Mouse (Mus musculus) cerebellum, adult (tissue): Measurements from ENCODE around the gene 4930507D05Rik.
"Not testable (repeated sequence)": the region's sequence is repeated elsewhere in the genome, so short reads cannot be mapped to it uniquely, and the experiment has no call there.

Experiments used
- ATAC-seq: cut with Nextera tagmentation; 2 replicates; pipeline ENCODE4 v1.9.2; 2017; ENCODE audit warnings: mild to moderate bottlenecking, moderate library complexity, mixed read lengths; ENCODE audit not compliant: insufficient number of reproducible peaks, low FRiP score, low TSS enrichment

The 4930507D05Rik gene

GRCm38 (mm10) chr10:62449364-62450279 is at the start of gene 4930507D05Rik, which contains the start of gene Supv3l1:
Gene 4930507D05Rik (plus strand): TSS chr10:62449489.
Gene Supv3l1 (minus strand): TSS chr10:62449738.
- peak; percentile 78 for ATAC-seq

GRCm38 (mm10) chr10:62401641-62402111 is 47.6 kb upstream of the 4930507D05Rik start:
- ATAC-seq: no peak

DNA sequence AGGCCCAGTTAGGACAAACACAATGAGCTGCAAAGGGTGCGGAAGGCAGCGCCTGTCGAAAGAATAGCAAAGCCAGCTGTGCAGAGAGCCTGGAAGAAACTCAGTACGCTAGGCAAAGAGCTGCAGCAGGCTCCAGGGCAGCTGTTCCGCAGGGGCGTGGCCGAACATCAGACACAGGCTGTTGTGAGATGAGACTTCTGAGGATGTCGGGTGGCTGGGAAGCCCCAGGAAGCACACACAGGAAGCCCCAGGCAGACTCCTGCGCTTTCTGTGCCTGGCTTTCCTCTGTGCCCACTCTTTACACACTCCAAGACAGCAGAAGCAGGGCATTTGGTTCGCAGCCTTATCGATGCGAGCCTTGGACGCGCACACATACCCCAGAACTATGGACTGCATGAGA is 44.4 kb upstream of the 4930507D05Rik start:
- ATAC-seq: no peak

- ATAC-seq: peak; percentile 89
Measured at GRCm38 (mm10) chr10:62410943-62411342, 38.3 kb upstream of the 4930507D05Rik start.

- ATAC-seq: no peak
Measured at GRCm38 (mm10) chr10:62411431-62412410, 37.6 kb upstream of the 4930507D05Rik start.

DNA sequence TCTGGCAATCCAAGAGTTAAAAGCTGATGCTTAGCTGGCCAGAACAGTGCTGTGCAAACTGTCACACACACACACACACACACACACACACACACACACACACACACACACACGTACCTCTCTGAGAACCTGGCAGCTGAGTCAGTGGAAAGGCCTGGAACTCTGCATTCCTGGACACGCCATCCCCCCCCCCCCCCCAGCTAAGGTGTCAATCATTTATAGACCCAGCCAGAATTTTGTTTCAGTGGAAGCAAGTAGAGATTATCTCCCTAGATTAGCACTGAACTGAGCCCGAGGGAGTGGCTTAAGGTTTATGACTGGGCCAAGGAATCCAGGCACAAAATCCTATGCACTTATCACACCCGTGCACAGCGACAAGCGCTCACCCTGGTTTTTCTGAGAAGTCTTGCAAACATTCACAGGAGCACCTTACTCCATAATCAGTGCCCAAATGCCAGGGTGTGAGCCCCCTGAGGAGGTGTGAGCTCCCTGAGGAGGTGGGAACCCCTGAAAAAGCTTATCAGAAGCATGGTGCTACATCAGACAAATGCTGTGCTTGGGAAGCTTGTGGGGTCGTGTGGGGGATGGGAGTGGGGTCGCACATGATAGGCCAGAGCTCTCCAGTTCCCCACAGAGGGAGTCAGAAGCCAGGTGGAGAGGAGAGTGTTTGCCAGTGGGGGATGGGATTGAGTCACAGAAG is 36.2 kb upstream of the 4930507D05Rik start:
- ATAC-seq: no peak

DNA sequence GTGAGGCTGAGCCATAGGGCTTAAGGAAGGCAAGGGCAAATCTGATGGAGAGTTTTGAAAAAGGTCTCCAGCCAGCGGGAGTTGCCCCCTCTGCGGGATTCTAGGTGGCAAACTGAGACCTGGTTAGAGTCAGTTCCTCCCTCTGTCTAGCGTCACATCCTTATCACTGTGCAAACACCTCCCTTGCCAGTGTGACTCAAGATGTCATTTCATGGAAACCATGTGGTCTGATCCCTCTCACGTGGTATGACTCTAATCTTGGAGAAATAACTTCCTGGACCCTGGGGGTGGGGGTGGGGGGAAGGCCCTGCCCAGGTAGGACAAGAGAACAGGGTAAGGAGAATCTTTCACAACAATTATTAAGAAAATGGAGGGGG is 35.7 kb upstream of the 4930507D05Rik start:
- ATAC-seq: no peak

- no peak for ATAC-seq
Measured at GRCm38 (mm10) chr10:62418831-62419356, 30.4 kb upstream of the 4930507D05Rik start.

- no peak for ATAC-seq
Measured at GRCm38 (mm10) chr10:62419422-62419821, 29.9 kb upstream of the 4930507D05Rik start.

DNA sequence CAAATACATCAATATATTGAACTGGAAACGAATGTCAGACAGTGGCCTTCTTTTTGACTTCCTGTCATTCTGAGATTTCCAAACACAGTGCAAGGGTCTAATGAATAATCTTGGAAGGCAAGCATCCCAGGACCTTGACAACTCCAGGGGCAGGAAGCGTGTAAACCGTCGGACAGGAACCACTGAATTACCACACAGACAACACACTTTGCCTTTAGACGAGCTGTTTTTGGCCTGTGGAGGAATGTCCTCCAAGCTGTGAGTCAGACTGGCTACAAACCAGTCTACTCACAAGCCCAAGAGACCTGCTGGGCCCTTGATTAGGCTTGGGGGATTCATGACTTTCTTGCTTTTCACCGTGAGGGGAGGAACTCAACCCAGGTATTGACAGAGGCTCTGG is 28.9 kb upstream of the 4930507D05Rik start:
- ATAC-seq: no peak

DNA sequence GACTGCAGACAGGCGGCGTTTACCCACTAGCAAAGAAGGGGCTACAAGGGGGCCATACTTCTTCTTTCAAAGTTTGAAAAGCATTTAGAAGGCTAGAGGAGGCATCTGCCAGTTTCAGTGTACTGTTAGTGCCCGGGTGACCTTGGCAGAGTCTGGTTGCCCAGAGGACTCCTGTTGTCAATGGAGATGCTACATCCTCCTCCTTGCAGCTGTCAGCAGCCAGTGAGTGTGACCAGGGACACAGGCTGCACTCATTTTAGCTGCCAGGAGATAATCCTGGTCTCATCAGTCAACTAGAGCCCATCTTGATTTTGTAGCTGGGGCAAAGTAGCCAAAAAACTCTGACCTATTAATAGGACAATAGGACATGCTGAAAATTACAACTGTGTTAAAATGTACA is 28.2 kb upstream of the 4930507D05Rik start:
- ATAC-seq: no peak

- no peak for ATAC-seq
Measured at GRCm38 (mm10) chr10:62422255-62422654, 27.0 kb upstream of the 4930507D05Rik start, which contains the start of gene Hkdc1. Gene Hkdc1 (minus strand): TSS chr10:62422491.

- ATAC-seq: no peak
Measured at GRCm38 (mm10) chr10:62425081-62425871, 24.0 kb upstream of the 4930507D05Rik start.

DNA sequence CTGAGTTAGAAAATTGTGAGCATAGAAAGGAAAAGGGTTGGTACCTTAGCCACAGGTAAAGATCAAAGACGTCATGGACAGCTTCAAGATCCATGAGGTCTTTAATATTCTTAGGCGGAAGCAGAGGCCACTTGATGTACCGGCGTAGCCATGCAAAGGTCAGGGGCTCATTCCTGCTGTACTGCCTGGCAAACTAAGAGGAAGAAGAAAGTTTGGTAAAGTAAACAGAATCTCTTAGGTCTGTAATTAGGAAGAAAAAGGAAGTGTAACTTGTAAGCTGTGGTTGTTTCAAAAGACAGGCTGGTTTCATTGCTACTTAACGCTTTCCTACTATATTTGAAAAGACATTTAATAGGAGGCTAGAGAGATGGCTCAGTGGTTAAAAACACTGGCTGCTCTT is 18.9 kb upstream of the 4930507D05Rik start:
- ATAC-seq: no peak

DNA sequence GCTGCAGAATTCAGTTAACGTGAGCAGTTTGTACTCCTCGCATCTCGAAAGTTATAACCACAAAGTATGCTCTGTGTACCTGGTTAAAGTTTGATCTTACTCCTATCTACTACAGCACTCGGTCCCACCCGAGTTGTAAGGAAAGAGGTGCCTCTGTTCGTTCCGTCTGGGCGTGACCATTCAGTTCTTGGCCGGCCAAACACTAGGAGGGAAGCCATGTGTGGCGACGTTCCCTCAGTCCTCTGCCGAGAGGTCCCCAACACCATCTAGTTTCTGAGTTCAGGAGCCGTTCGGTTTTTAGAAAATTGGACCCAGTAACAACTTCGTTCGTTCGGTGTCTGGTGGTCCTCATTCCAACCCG is 971 bp downstream of the 4930507D05Rik start:
- ATAC-seq: no peak; the same call in 1 of the 2 replicates

DNA sequence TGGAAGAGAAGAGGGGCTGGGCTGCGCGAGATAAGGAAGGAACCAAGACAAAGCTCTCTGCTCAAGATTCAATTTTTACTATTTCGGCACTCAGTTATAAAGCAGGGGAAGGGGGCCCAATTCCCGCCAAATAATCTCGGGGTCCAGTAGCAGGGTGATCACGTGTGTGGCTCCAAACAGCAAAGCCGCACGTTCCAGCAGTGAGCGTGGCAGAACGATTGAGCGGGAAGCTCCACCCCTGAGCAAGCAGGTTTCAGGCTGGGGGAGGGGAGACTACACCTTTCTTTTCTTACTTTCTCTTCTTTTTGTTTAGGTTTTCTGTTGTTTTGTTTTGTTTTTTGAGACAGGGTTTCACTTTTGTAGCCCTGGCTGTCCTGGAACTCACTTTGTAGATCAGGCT is 2.7 kb downstream of the 4930507D05Rik start:
- not testable (repeated sequence) for ATAC-seq

DNA sequence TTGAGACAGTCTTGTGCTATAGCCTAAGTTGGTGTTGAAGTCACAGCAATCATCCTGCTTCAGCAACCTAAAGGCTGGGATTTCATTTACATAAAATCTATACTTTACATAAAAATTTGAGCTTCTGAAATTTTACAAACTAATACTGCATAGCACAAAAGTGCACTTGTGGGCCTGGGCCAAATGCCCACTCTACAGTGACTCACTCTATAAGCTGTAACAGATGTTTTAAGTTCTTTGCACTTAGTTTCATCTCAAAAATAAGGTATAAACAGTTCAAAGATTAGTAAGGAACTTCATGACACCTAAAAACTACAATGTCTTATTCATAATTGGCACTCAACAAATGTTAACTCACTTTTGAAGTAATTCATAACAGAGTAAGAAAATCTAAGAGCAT is 12.0 kb downstream of the 4930507D05Rik start:
- no peak for ATAC-seq

DNA sequence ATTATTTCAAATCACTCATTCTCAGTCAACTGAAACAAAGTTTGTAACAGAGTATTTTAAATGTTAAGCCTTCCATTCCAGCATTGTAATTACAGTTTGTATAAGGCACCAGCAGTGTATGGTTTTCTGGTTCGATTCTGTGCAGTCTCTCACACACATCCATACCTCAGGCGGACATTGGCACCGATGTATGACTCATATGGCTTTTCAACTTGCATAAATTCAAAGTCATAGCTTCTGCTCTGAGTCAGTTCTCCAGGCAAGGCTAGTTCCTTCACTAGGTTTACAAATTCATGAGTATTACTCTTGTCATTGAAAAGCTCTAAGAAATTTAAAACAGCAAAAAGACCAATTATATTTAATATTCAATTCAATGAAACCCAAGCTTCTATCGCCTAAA is 20.4 kb downstream of the 4930507D05Rik start:
- ATAC-seq: no peak

GRCm38 (mm10) chr10:62471105-62471504 is 21.8 kb downstream of the 4930507D05Rik start:
- ATAC-seq: no peak
